Mouse (Mus musculus) kidney, adult 2 months (tissue): ENCODE results near the gene Nup85. TPM values are rescaled to one million over a fixed set of nuclear protein-coding genes. Genes with fewer than 3 reads are reported as not detected.

Experiments used
- DNase-seq: peaks from one replicate; pipeline ENCODE4 v3.0.0; 2021
- H3K27ac ChIP-seq: fragments of 200-500 bp; 2 replicates; pipeline ENCODE4 v1.5.1; 2012; ENCODE audit warnings: low read depth, low read length, control low read depth, inconsistent platforms; ENCODE audit not compliant: insufficient read depth
- H3K27me3 ChIP-seq: fragments of 200-500 bp; replicated peaks from 2 replicates; pipeline ENCODE4 v1.6.1; 2012; ENCODE audit warnings: mild to moderate bottlenecking, moderate library complexity, low read length, inconsistent platforms; ENCODE audit not compliant: control insufficient read depth, insufficient read depth
- H3K36me3 ChIP-seq: fragments of 200-500 bp; 2 replicates; pipeline ENCODE4 v1.6.1; 2012; ENCODE audit warnings: mild to moderate bottlenecking, moderate library complexity, low read length, inconsistent platforms; ENCODE audit not compliant: control insufficient read depth, insufficient read depth
- H3K4me1 ChIP-seq: fragments of 200-500 bp; 2 replicates; pipeline ENCODE4 v1.6.1; 2011; ENCODE audit warnings: low read length; ENCODE audit not compliant: control insufficient read depth, insufficient read depth
- H3K4me3 ChIP-seq: fragments of 200-500 bp; 2 replicates; pipeline ENCODE4 v1.5.1; 2011; ENCODE audit warnings: mild to moderate bottlenecking, low read depth, low read length, control low read depth; ENCODE audit not compliant: insufficient read depth
- CTCF ChIP-seq: fragments of 200-500 bp; conservative IDR thresholded peaks from 2 replicates; pipeline ENCODE4 v1.5.1; 2011; ENCODE audit warnings: low read depth, mild to moderate bottlenecking, control low read depth, low read length, moderate library complexity, mixed read lengths; ENCODE audit not compliant: insufficient read depth, insufficient read length
- POLR2A ChIP-seq: fragments of 200-500 bp; IDR thresholded peaks from one replicate; pipeline ENCODE4 v1.6.1; 2011; ENCODE audit warnings: low read depth, low read length, control low read depth
- WGBS: fragments of 180-500 bp; shearing (Covaris S2); methylation state at CpG from one replicate; pipeline ENCODE4 v1.1.7; 2018; 5-methylcytosine and 5-hydroxymethylcytosine counted together
- polyA plus RNA-seq: library from polyadenylated mRNA; depleted of rRNA; stranded (reverse); fragments of >200 nt; gene quantifications from 2 replicates; pipeline ENCODE4 v1.2.3, GENCODE M21; 2012; rRNA removed

Gene Nup85
- polyA plus RNA-seq, 1 experiment: 32.9 TPM

DNA sequence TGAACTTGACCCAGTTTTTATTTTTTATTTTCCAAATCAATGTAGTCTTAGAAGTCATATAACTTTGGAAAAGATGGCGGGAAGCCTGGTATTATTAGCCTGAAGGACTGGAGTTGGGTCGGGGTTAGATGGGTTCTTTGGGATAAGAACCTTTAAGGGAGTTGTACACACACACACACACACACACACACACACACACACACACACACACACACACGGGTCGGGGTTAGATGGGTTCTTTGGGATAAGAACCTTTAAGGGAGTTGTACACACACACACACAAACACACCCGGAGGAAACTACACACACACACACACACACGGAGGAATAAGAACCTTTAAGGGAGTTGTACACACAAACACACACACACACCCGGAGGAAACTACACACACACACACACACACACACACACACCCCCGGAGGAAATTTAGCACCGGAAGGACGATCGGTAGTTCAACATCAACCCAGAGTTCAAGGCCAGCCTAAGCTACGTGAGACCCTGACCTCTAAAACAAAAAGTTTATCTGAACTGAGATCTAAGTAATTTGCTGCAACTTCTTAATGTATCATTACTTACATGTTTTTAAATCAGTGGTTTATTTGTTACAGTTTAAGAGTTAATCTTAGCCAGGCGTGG, 64.3 kb downstream of the Nup85 start:
- Histone ChIP-seq H3K27me3 (no peaks in the 10 kb centered on the region), H3K4me1 (peaks cover 13% of the 10 kb centered on the region; the same call in 1 of the 2 replicates), H3K36me3 (peaks cover 1% of the 10 kb centered on the region; the same call in 1 of the 2 replicates), H3K27ac (no peak overlapping the region), H3K4me3 (no peak overlapping the region)
- TF ChIP-seq CTCF: no peak
- TF ChIP-seq POLR2A: no peak
- WGBS: 51% methylated on average over 13 of the region's 13 CpGs
- no peak for DNase-seq

- Histone ChIP-seq H3K4me3 (no peak overlapping the region), H3K4me1 (peaks cover 7% of the 10 kb centered on the region; the same call in 1 of the 2 replicates), H3K36me3 (no peaks in the 10 kb centered on the region), H3K27me3 (no peaks in the 10 kb centered on the region), H3K27ac (no peak overlapping the region)
- 80% methylated on average over 13 of the region's 13 CpGs for WGBS
- no peak for DNase-seq
- TF ChIP-seq CTCF (no peak), POLR2A (no peak)
Measured at GRCm38 (mm10) chr11:115629734-115630531, 65.7 kb downstream of the Nup85 start.

- Histone ChIP-seq H3K27me3 (no peaks in the 10 kb centered on the region), H3K27ac (peak overlapping the region; percentile 17; the same call in 1 of the 2 replicates), H3K4me1 (peaks cover 4% of the 10 kb centered on the region; the same call in 1 of the 2 replicates), H3K4me3 (no peak overlapping the region), H3K36me3 (no peaks in the 10 kb centered on the region)
- peak; percentile 47 for DNase-seq
- TF ChIP-seq CTCF (no peak), POLR2A (no peak)
- WGBS: 52% methylated on average over 16 of the region's 16 CpGs
Measured at GRCm38 (mm10) chr11:115630532-115631504, 66.6 kb downstream of the Nup85 start.

DNA sequence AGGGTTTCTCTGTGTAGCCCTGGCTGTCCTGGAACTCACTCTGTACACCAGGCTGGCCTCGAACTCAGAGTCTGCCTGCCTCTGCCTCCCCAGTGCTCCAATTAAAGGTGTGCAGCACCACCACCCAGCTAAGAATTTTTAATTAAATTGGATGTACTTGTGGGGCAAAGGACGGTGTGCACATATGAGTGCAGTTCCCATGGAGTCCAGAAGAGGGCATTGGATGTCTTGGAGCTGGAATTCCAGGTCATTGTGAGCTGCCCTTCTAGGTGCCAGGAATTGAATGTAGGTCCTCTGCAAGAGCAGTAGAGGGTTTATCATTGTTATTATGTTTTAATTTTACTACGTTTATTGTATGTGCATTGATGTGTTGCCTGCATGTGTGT, 67.3 kb downstream of the Nup85 start:
- TF ChIP-seq CTCF: peak; percentile 77
- TF ChIP-seq POLR2A: no peak
- DNase-seq: peak; percentile 75

DNA sequence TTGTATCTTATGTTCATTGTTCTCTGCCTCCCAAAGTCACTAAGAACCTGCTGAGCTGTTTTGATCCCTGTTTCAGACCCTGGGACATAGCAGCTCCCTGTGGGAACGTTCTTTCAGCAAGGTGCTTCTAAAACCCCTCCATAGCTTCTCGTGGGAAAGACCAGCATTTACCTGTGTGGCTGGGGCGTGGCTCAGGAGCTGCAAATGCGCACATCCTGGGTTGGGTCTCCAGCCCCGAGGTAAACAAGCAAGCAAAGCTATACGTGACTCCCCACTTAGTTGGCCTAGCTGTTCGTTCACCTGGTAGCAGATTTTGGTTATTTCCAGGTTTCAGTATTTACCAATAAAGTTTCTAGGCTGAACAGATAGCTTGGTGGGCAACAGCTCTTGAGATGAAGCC, 68.0 kb downstream of the Nup85 start:
- no peak overlapping the region for H3K4me3 ChIP-seq
- no peak for DNase-seq
- TF ChIP-seq CTCF: no peak
- TF ChIP-seq POLR2A: no peak
- no peaks in the 10 kb centered on the region; the same call in 1 of the 2 replicates for H3K4me1 ChIP-seq
- WGBS: 82% methylated on average over 7 of the region's 7 CpGs
- H3K27me3 ChIP-seq: no peaks in the 10 kb centered on the region
- no peak overlapping the region for H3K27ac ChIP-seq
- no peaks in the 10 kb centered on the region for H3K36me3 ChIP-seq

More for the DNA sequence above, 67.3 kb downstream of the Nup85 start:
- no peaks in the 10 kb centered on the region; the same call in 1 of the 2 replicates for H3K4me1 ChIP-seq
- 25% methylated on average over 3 of the region's 3 CpGs for WGBS
- H3K27me3 ChIP-seq: no peaks in the 10 kb centered on the region
- H3K27ac ChIP-seq: peak overlapping the region; percentile 17; the same call in 1 of the 2 replicates
- H3K4me3 ChIP-seq: no peak overlapping the region
- H3K36me3 ChIP-seq: no peaks in the 10 kb centered on the region

DNA sequence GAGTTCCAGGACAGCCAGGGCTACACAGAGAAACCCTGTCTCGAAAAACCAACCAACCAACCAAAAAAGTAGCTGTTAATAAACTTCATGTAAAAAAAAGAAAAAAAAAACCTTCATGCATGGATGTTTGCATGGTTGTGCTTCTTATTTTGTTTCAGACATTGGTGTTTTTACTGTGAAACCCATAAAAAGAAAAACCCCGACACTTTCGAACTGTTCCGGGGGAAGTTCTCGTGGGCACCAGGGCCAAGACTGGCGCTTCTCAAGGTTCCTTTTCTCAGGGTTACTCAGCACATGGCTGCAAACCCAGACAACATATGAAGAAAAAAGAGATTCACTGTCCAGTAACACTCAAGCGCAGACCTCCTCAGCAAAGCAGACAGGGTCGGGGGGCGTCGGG, 68.6 kb downstream of the Nup85 start:
- no peaks in the 10 kb centered on the region for H3K27me3 ChIP-seq
- no peak overlapping the region for H3K27ac ChIP-seq
- H3K4me1 ChIP-seq: no peaks in the 10 kb centered on the region; the same call in 1 of the 2 replicates
- 85% methylated on average over 10 of the region's 10 CpGs for WGBS
- H3K36me3 ChIP-seq: no peaks in the 10 kb centered on the region
- no peak overlapping the region for H3K4me3 ChIP-seq
- no peak for TF ChIP-seq CTCF
- no peak for TF ChIP-seq POLR2A
- DNase-seq: no peak

Other genes starting within 250 kb of the Nup85 start
- 0.04 and 0.05 TPM in 2 replicates for gene Ush1g, start 242.4 kb upstream of the Nup85 start, polyA plus RNA-seq
- 0.07 and 0.13 TPM in 2 replicates for gene Otop3, start 229.7 kb upstream of the Nup85 start, polyA plus RNA-seq
- 5.4 and 6.1 TPM in 2 replicates for gene Hid1, start 196.7 kb upstream of the Nup85 start, polyA plus RNA-seq
- gene Cdr2l, start 182.5 kb upstream of the Nup85 start, polyA plus RNA-seq: 5.3 and 5.6 TPM in 2 replicates
- gene Mrpl58, start 160.7 kb upstream of the Nup85 start, polyA plus RNA-seq: 145 and 146 TPM in 2 replicates
- 296 and 478 TPM in 2 replicates for gene Atp5h, start 144.5 kb upstream of the Nup85 start, polyA plus RNA-seq
- 35.4 and 37.8 TPM in 2 replicates for gene Kctd2, start 144.3 kb upstream of the Nup85 start, polyA plus RNA-seq
- gene Trim80, start 123.9 kb upstream of the Nup85 start, polyA plus RNA-seq: 0.28 and 0.37 TPM in 2 replicates
- 31.1 and 42.8 TPM in 2 replicates for gene Slc16a5, start 102.0 kb upstream of the Nup85 start, polyA plus RNA-seq
- 6.8 and 7.3 TPM in 2 replicates for gene Armc7, start 88.8 kb upstream of the Nup85 start, polyA plus RNA-seq
- 47.6 and 50.5 TPM in 2 replicates for gene Nt5c, start 72.6 kb upstream of the Nup85 start, polyA plus RNA-seq
- 62.9 and 64.9 TPM in 2 replicates for gene Jpt1, start 50.0 kb upstream of the Nup85 start, polyA plus RNA-seq
- gene Sumo2, start 28.2 kb upstream of the Nup85 start, polyA plus RNA-seq: 48.4 and 85.2 TPM in 2 replicates
- gene Mrps7, start 39.5 kb downstream of the Nup85 start, polyA plus RNA-seq: 51.7 and 53.1 TPM in 2 replicates
- 16.9 and 17.7 TPM in 2 replicates for gene Gga3, start 39.6 kb downstream of the Nup85 start, polyA plus RNA-seq
- 138 and 144 TPM in 2 replicates for gene Mif4gd, start 48.5 kb downstream of the Nup85 start, polyA plus RNA-seq
- 144 and 172 TPM in 2 replicates for gene Slc25a19, start 63.9 kb downstream of the Nup85 start, polyA plus RNA-seq
- 34.1 and 42.6 TPM in 2 replicates for gene Grb2, start 144.2 kb downstream of the Nup85 start, polyA plus RNA-seq
- 77.1 and 97.8 TPM in 2 replicates for gene Tmem94, start 201.0 kb downstream of the Nup85 start, polyA plus RNA-seq
- gene Caskin2, start 249.2 kb downstream of the Nup85 start, polyA plus RNA-seq: 36.9 and 46.7 TPM in 2 replicates